ENCODE assay signal across 9 mouse cellular contexts in genomic region chr11:69665457-69665960, GRCm38 (mm10). TPM values are rescaled to one million over a fixed set of nuclear protein-coding genes. Genes with fewer than 3 reads are reported as not detected.
DNase-seq lines count a peak whose midpoint lies in the region; ATAC-seq and TF ChIP-seq lines count a peak whose summit lies in the region.
"Had no signal": no experiment of that assay in that cellular context is flagged by ENCODE, and none has a peak within 500 bp of the region (broad histone marks: within the 10 kb centered on the region; RNA-seq: fewer than 3 reads in every experiment).

No protein-coding gene starts in this region.

- TF ChIP-seq CTCF in E14TG2a.4 (conservative IDR thresholded peaks at IDR 0.05; ENCODE audit: low read length), result no peak
- TF ChIP-seq CTCF in bone marrow, adult 2 months (IDR thresholded peaks at IDR 0.05; ENCODE audit: control insufficient read depth, insufficient read depth, low read length), result no peak

- H3K36me3 ChIP-seq in hindbrain, embryonic 11.5 days (ENCODE audit: control insufficient read depth, insufficient read depth, low read length), result peaks cover 19% of the 10 kb centered on the region
- peaks cover 35% of the 10 kb centered on the region for H3K36me3 ChIP-seq in hindbrain, embryonic 16.5 days (ENCODE audit: control insufficient read depth, insufficient read depth, low read length)
- peaks cover 70% of the 10 kb centered on the region for H3K36me3 ChIP-seq in E14TG2a.4 (ENCODE audit: insufficient read depth, low read length)
- peaks cover 66% of the 10 kb centered on the region for H3K36me3 ChIP-seq in limb, embryonic 15.5 days

- no peak overlapping the region for H3K9ac ChIP-seq in hindbrain, embryonic 11.5 days (ENCODE audit: low read depth, low read length)
- no peak overlapping the region for H3K9ac ChIP-seq in hindbrain, embryonic 16.5 days (ENCODE audit: low read depth, low read length)
- no peak overlapping the region for H3K9ac ChIP-seq in limb, embryonic 15.5 days

- no peak for ATAC-seq in hindbrain, embryonic 11.5 days (ENCODE audit: low FRiP score)
- ATAC-seq in hindbrain, embryonic 16.5 days, result no peak
- no peak for ATAC-seq in limb, embryonic 15.5 days (ENCODE audit: insufficient number of reproducible peaks, low FRiP score, low TSS enrichment, low read depth)

- no peaks in the 10 kb centered on the region for H3K9me3 ChIP-seq in hindbrain, embryonic 11.5 days (ENCODE audit: control insufficient read depth, low read length)
- no peaks in the 10 kb centered on the region for H3K9me3 ChIP-seq in hindbrain, embryonic 16.5 days (ENCODE audit: control insufficient read depth, low read length)
- H3K9me3 ChIP-seq in E14TG2a.4 (ENCODE audit: low read length), result no peaks in the 10 kb centered on the region
- H3K9me3 ChIP-seq in limb, embryonic 15.5 days, result no peaks in the 10 kb centered on the region

- H3K4me1 ChIP-seq in hindbrain, embryonic 11.5 days (replicated peaks; ENCODE audit: control insufficient read depth, insufficient read depth, low read length), result peaks cover 4% of the 10 kb centered on the region; the same call in 1 of the 2 replicates
- peaks cover 25% of the 10 kb centered on the region for H3K4me1 ChIP-seq in hindbrain, embryonic 16.5 days (ENCODE audit: control insufficient read depth, insufficient read depth, low read depth, low read length)
- peaks cover 78% of the 10 kb centered on the region for H3K4me1 ChIP-seq in E14TG2a.4 (replicated peaks; ENCODE audit: low read depth, low read length)
- peaks cover 3% of the 10 kb centered on the region; the same call in 1 of the 2 replicates for H3K4me1 ChIP-seq in bone marrow, adult 2 months (ENCODE audit: control insufficient read depth, insufficient read depth, low read length)
- peaks cover 34% of the 10 kb centered on the region for H3K4me1 ChIP-seq in limb, embryonic 15.5 days

- no peak overlapping the region for H3K4me2 ChIP-seq in hindbrain, embryonic 11.5 days (replicated peaks; ENCODE audit: low read depth, low read length)
- no peak overlapping the region for H3K4me2 ChIP-seq in hindbrain, embryonic 16.5 days (ENCODE audit: low read length)
- no peak overlapping the region for H3K4me2 ChIP-seq in limb, embryonic 15.5 days

- H3K27ac ChIP-seq in hindbrain, embryonic 11.5 days (ENCODE audit: low read depth, low read length), result 0 out of 2 replicates have a peak overlapping the region, but pooled peaks have one; percentile 13
- H3K27ac ChIP-seq in hindbrain, embryonic 16.5 days (ENCODE audit: low read depth, low read length), result no peak overlapping the region
- H3K27ac ChIP-seq in bone marrow, adult 2 months (ENCODE audit: control insufficient read depth, insufficient read depth, low read depth, low read length, poor library complexity), result peak overlapping the region; percentile 73
- H3K27ac ChIP-seq in limb, embryonic 15.5 days, result peak overlapping the region; percentile 54

- H3K27me3 ChIP-seq in hindbrain, embryonic 11.5 days (ENCODE audit: control insufficient read depth, insufficient read depth, low read length), result no peaks in the 10 kb centered on the region
- no peaks in the 10 kb centered on the region for H3K27me3 ChIP-seq in hindbrain, embryonic 16.5 days (replicated peaks; ENCODE audit: control insufficient read depth, insufficient read depth, low read length)
- no peaks in the 10 kb centered on the region for H3K27me3 ChIP-seq in E14TG2a.4 (ENCODE audit: insufficient read depth, low read length)
- no peaks in the 10 kb centered on the region for H3K27me3 ChIP-seq in limb, embryonic 15.5 days

- H3K4me3 ChIP-seq in hindbrain, embryonic 11.5 days (ENCODE audit: low read depth, low read length), result no peak overlapping the region
- no peak overlapping the region for H3K4me3 ChIP-seq in hindbrain, embryonic 16.5 days (ENCODE audit: low read length)
- peak overlapping the region; percentile 56 for H3K4me3 ChIP-seq in E14TG2a.4 (replicated peaks; ENCODE audit: low read length)
- peak overlapping the region; percentile 56 for H3K4me3 ChIP-seq in bone marrow, adult 2 months (replicated peaks; ENCODE audit: control insufficient read depth, low read depth, low read length)
- peak overlapping the region; percentile 0; the same call in 1 of the 2 replicates for H3K4me3 ChIP-seq in limb, embryonic 15.5 days

- no peak for DNase-seq in hindbrain, embryonic 11.5 days (ENCODE audit: low spot score)
- no peak for DNase-seq in left cerebral cortex, adult 9 months (ENCODE audit: low spot score in 2 of 2)
- DNase-seq in embryo, embryonic 10 days (ENCODE audit: low spot score), result no peak
- DNase-seq in testis, postnatal 14 days (ENCODE audit: low spot score), result no peak

- WGBS in hindbrain, embryonic 11.5 days, result 82% methylated on average over 8 of the region's 9 CpGs
- WGBS in hindbrain, embryonic 16.5 days, result 76% methylated on average over 9 of the region's 9 CpGs
- 70% methylated on average over 9 of the region's 9 CpGs for WGBS in bone marrow, adult 2 months
- 71% methylated on average over 9 of the region's 9 CpGs for WGBS in limb, embryonic 15.5 days

- no peak for TF ChIP-seq POLR2A in bone marrow, adult 2 months (IDR thresholded peaks at IDR 0.05; ENCODE audit: borderline replicate concordance, control insufficient read depth, low read depth, low read length)

RNA-seq across cellular contexts. Expression of gene Cd68, which starts 0.4 kb away (rescaled TPM):
- polyA plus RNA-seq in hindbrain, embryonic 11.5 days (2014; fragmentation: Nextera tagmentation; extraction: Ambion mirVana), result 8.2 and 8.7 TPM in 2 replicates
- 10.2 and 11.5 TPM in 2 replicates for polyA plus RNA-seq in hindbrain, embryonic 16.5 days (2015; fragmentation: Nextera tagmentation; extraction: Ambion mirVana)
- 28.0 and 51.6 TPM in 2 replicates for polyA plus RNA-seq in bone marrow, adult 2 months (2011; ENCODE audit: insufficient read depth, insufficient read length, low replicate concordance, missing spikeins)
- 18.2 and 24.1 TPM in 2 replicates for polyA plus RNA-seq in limb, embryonic 15.5 days (2015; fragmentation: Nextera tagmentation; extraction: Ambion mirVana)

RNA-seq across cellular contexts. Expression of gene Mpdu1, which starts 3.1 kb away (rescaled TPM):
- 28.0 and 45.3 TPM in 2 replicates for polyA plus RNA-seq in hindbrain, embryonic 11.5 days (2014; fragmentation: Nextera tagmentation; extraction: Ambion mirVana)
- polyA plus RNA-seq in hindbrain, embryonic 16.5 days (2015; fragmentation: Nextera tagmentation; extraction: Ambion mirVana), result 104 and 112 TPM in 2 replicates
- 62.4 and 109 TPM in 2 replicates for polyA plus RNA-seq in bone marrow, adult 2 months (2011; ENCODE audit: insufficient read depth, insufficient read length, low replicate concordance, missing spikeins)
- polyA plus RNA-seq in limb, embryonic 15.5 days (2015; fragmentation: Nextera tagmentation; extraction: Ambion mirVana), result 58.9 and 63.9 TPM in 2 replicates

RNA-seq across cellular contexts. Expression of gene Eif4a1, which starts 6.7 kb away (rescaled TPM):
- polyA plus RNA-seq in hindbrain, embryonic 11.5 days (2014; fragmentation: Nextera tagmentation; extraction: Ambion mirVana), result 891 and 905 TPM in 2 replicates
- 382 and 471 TPM in 2 replicates for polyA plus RNA-seq in hindbrain, embryonic 16.5 days (2015; fragmentation: Nextera tagmentation; extraction: Ambion mirVana)
- 268 and 540 TPM in 2 replicates for polyA plus RNA-seq in bone marrow, adult 2 months (2011; ENCODE audit: insufficient read depth, insufficient read length, low replicate concordance, missing spikeins)
- polyA plus RNA-seq in limb, embryonic 15.5 days (2015; fragmentation: Nextera tagmentation; extraction: Ambion mirVana), result 443 and 469 TPM in 2 replicates

RNA-seq across cellular contexts. Expression of gene Sox15, which starts 10.4 kb away (rescaled TPM):
- polyA plus RNA-seq in hindbrain, embryonic 11.5 days (2014; fragmentation: Nextera tagmentation; extraction: Ambion mirVana), result not detected in 2 replicates
- polyA plus RNA-seq in hindbrain, embryonic 16.5 days (2015; fragmentation: Nextera tagmentation; extraction: Ambion mirVana), result not detected in 2 replicates
- polyA plus RNA-seq in bone marrow, adult 2 months (2011; ENCODE audit: insufficient read depth, insufficient read length, low replicate concordance, missing spikeins), result not detected in 2 replicates
- polyA plus RNA-seq in limb, embryonic 15.5 days (2015; fragmentation: Nextera tagmentation; extraction: Ambion mirVana), result 3.2 and 4.8 TPM in 2 replicates
- polyA plus RNA-seq: large intestine, adult 2 months had no signal

RNA-seq across cellular contexts. Expression of gene Senp3, which starts 16.4 kb away (rescaled TPM):
- polyA plus RNA-seq in hindbrain, embryonic 11.5 days (2014; fragmentation: Nextera tagmentation; extraction: Ambion mirVana), result 85.8 and 101 TPM in 2 replicates
- polyA plus RNA-seq in hindbrain, embryonic 16.5 days (2015; fragmentation: Nextera tagmentation; extraction: Ambion mirVana), result 89.8 and 104 TPM in 2 replicates
- 46.3 and 67.8 TPM in 2 replicates for polyA plus RNA-seq in bone marrow, adult 2 months (2011; ENCODE audit: insufficient read depth, insufficient read length, low replicate concordance, missing spikeins)
- 87.5 and 87.9 TPM in 2 replicates for polyA plus RNA-seq in limb, embryonic 15.5 days (2015; fragmentation: Nextera tagmentation; extraction: Ambion mirVana)

Comparison
In these comparisons a context has a peak if more than half of its experiments do, and no peak if none do; other contexts are left out.
1. H3K4me3 ChIP-seq: peak in E14TG2a.4 (single experiment), bone marrow, adult 2 months (single experiment) and limb, embryonic 15.5 days (single experiment); none in hindbrain, embryonic 11.5 days (single experiment) and hindbrain, embryonic 16.5 days (single experiment).